Mouse (Mus musculus): Measurements from ENCODE around the gene Pigs.

Pigs gene

GRCm38 (mm10) chr11:78341702-78342101, 13.5 kb downstream of the Pigs start:
- DNase-seq, result no peak

GRCm38 (mm10) chr11:78343381-78344327, 15.4 kb downstream of the Pigs start, which contains the start of gene Unc119:
Gene Unc119 (plus strand): TSS chr11:78343482.
- peak; percentile 55 to 75 for DNase-seq

GRCm38 (mm10) chr11:78344328-78344889, 16.2 kb downstream of the Pigs start:
- peak in 1 of 2 experiments; percentile 8 for DNase-seq

GRCm38 (mm10) chr11:78344890-78345715, 16.9 kb downstream of the Pigs start:
- DNase-seq, result peak in 1 of 2 experiments; percentile 5

- DNase-seq, result no peak
Observed at GRCm38 (mm10) chr11:78345801-78346200, 17.6 kb downstream of the Pigs start.

- no peak for DNase-seq
Observed at GRCm38 (mm10) chr11:78346326-78347069, 18.3 kb downstream of the Pigs start.

GRCm38 (mm10) chr11:78347070-78347754, 19.0 kb downstream of the Pigs start:
- peak; percentile 82 to 83 for DNase-seq

- DNase-seq, result no peak
Observed at GRCm38 (mm10) chr11:78347908-78348307, 19.7 kb downstream of the Pigs start.

GRCm38 (mm10) chr11:78348474-78348873, 20.3 kb downstream of the Pigs start:
- DNase-seq, result no peak

GRCm38 (mm10) chr11:78349441-78350358, 21.5 kb downstream of the Pigs start:
- no peak for DNase-seq

GRCm38 (mm10) chr11:78353081-78353480, 24.9 kb downstream of the Pigs start:
- DNase-seq, result no peak

GRCm38 (mm10) chr11:78354905-78355304, 26.7 kb downstream of the Pigs start:
- no peak for DNase-seq

GRCm38 (mm10) chr11:78355471-78356238, 27.4 kb downstream of the Pigs start:
- peak; percentile 76 to 77 for DNase-seq

- DNase-seq, result peak; percentile 34 to 35
Observed at GRCm38 (mm10) chr11:78358330-78359007, 30.3 kb downstream of the Pigs start.

GRCm38 (mm10) chr11:78360125-78360788, 32.0 kb downstream of the Pigs start:
- DNase-seq, result peak; percentile 75 to 77

- DNase-seq, result no peak
Observed at GRCm38 (mm10) chr11:78360789-78361131, 32.5 kb downstream of the Pigs start.

- DNase-seq, result no peak
Observed at GRCm38 (mm10) chr11:78363309-78364007, 35.2 kb downstream of the Pigs start.

- no peak for DNase-seq
Observed at GRCm38 (mm10) chr11:78364103-78364502, 35.9 kb downstream of the Pigs start.
